Mouse (Mus musculus) C2C12 (cell line): ENCODE results near the gene Klf15.

ENCODE experiments used
- CTCF ChIP-seq: IDR thresholded peaks from one replicate; pipeline ENCODE4 v1.5.1; 2011; ENCODE audit not compliant: control insufficient read depth, insufficient read depth, insufficient read length
- MAX ChIP-seq: IDR thresholded peaks from one replicate; pipeline ENCODE4 v1.6.1; 2011; ENCODE audit warnings: mild to moderate bottlenecking, control low read depth
- MYOD1 ChIP-seq: IDR thresholded peaks from one replicate; pipeline ENCODE4 v1.6.1; 2011; ENCODE audit warnings: low read depth; ENCODE audit not compliant: control insufficient read depth, insufficient read length
- USF1 ChIP-seq: IDR thresholded peaks from one replicate; pipeline ENCODE4 v1.6.1; 2011; ENCODE audit warnings: low read depth, mild to moderate bottlenecking, control low read depth, moderate library complexity

- no peak for TF ChIP-seq CTCF
- no peak for TF ChIP-seq USF1
- no peak for TF ChIP-seq MYOD1
- TF ChIP-seq MAX = no peak
These were observed 52.0 kb downstream of the Klf15 start for GRCm38 (mm10) chr6:90514369-90514768.
